Mouse (Mus musculus): ENCODE measurements around the gene Defa32. TPM values are rescaled to one million over a fixed set of nuclear protein-coding genes. Genes with fewer than 3 reads are reported as not detected.

The Defa32 gene
- not detected in 2 replicates for polyA plus RNA-seq (2015; fragmentation: Nextera tagmentation; extraction: Ambion mirVana)

DNA sequence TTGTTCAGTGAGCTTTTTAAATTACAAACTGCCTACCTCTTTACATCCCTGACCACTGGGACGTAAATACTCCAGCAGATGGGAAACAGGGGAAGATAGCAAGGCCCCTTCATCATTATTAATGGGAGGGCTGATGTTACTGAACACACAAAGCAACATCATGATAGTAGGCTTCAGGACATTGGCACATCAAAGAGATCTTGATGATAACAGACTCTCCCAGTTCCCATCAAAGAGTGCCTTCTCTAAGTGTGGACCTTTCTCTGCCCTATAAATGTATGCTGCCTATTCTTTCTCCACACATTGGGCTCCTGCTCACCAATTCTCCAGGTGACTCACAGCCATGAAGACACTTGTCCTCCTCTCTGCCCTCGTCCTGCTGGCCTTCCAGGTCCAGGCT lies at the start of gene Defa32:
TSS of gene Defa32 (plus strand) at position 301 of the 400 bp plus-strand sequence.

DNA sequence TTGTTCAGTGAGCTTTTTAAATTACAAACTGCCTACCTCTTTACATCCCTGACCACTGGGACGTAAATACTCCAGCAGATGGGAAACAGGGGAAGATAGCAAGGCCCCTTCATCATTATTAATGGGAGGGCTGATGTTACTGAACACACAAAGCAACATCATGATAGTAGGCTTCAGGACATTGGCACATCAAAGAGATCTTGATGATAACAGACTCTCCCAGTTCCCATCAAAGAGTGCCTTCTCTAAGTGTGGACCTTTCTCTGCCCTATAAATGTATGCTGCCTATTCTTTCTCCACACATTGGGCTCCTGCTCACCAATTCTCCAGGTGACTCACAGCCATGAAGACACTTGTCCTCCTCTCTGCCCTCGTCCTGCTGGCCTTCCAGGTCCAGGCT lies 19.9 kb upstream of the Defa32 start, which contains the start of gene Defa20:
TSS of gene Defa20 (plus strand) at position 301 of the 400 bp plus-strand sequence.

DNA sequence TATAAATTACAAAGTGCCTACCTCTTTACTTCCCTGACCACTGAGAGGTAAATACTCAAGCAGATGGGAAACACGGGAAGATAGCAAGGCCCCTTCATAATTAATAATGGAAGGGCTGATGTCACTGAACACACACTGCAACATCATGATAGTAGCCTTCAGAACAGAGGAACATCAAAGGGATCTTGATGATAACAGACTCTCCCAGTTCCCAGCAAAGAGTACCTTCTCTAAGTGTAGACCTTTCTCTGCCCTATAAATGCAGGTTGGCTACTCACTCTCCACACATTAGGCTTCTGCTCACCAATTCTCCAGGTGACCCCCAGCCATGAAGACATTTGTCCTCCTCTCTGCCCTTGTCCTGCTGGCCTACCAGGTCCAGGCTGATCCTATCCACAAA lies 36.3 kb downstream of the Defa32 start, which contains the start of gene Defa37:
TSS of gene Defa37 (plus strand) at position 301 of the 400 bp plus-strand sequence.

Other genes starting within 250 kb of the Defa32 start
- not detected in 2 replicates for gene Defa27, start 213.5 kb upstream of the Defa32 start, polyA plus RNA-seq (2015; fragmentation: Nextera tagmentation; extraction: Ambion mirVana)
- gene Defa29, start 202.0 kb upstream of the Defa32 start, polyA plus RNA-seq (2015; fragmentation: Nextera tagmentation; extraction: Ambion mirVana), result not detected in 2 replicates
- gene Defa2, start 150.5 kb upstream of the Defa32 start, polyA plus RNA-seq (2015; fragmentation: Nextera tagmentation; extraction: Ambion mirVana), result not detected in 2 replicates
- not detected in 2 replicates for gene Defa33, start 137.2 kb upstream of the Defa32 start, polyA plus RNA-seq (2015; fragmentation: Nextera tagmentation; extraction: Ambion mirVana)
- not detected in 2 replicates for gene Defa36, start 101.6 kb upstream of the Defa32 start, polyA plus RNA-seq (2015; fragmentation: Nextera tagmentation; extraction: Ambion mirVana)
- gene Gm7849, start 72.5 kb upstream of the Defa32 start, polyA plus RNA-seq (2015; fragmentation: Nextera tagmentation; extraction: Ambion mirVana), result not detected in 2 replicates
- gene Defa20, start 19.8 kb upstream of the Defa32 start, polyA plus RNA-seq (2015; fragmentation: Nextera tagmentation; extraction: Ambion mirVana), result not detected in 2 replicates
- not detected in 2 replicates for gene Defa37, start 36.4 kb downstream of the Defa32 start, polyA plus RNA-seq (2015; fragmentation: Nextera tagmentation; extraction: Ambion mirVana)
- not detected in 2 replicates for gene Defa28, start 54.0 kb downstream of the Defa32 start, polyA plus RNA-seq (2015; fragmentation: Nextera tagmentation; extraction: Ambion mirVana)
- gene Gm7861, start 65.5 kb downstream of the Defa32 start, polyA plus RNA-seq (2015; fragmentation: Nextera tagmentation; extraction: Ambion mirVana), result not detected in 2 replicates
- gene Defa26, start 89.2 kb downstream of the Defa32 start, polyA plus RNA-seq (2015; fragmentation: Nextera tagmentation; extraction: Ambion mirVana), result not detected in 2 replicates
- not detected in 2 replicates for gene Defa17, start 126.7 kb downstream of the Defa32 start, polyA plus RNA-seq (2015; fragmentation: Nextera tagmentation; extraction: Ambion mirVana)
- gene Defa34, start 136.8 kb downstream of the Defa32 start, polyA plus RNA-seq (2015; fragmentation: Nextera tagmentation; extraction: Ambion mirVana), result not detected in 2 replicates
- gene AY761184, start 174.6 kb downstream of the Defa32 start, polyA plus RNA-seq (2015; fragmentation: Nextera tagmentation; extraction: Ambion mirVana), result not detected in 2 replicates
- gene Defa24, start 205.5 kb downstream of the Defa32 start, polyA plus RNA-seq (2015; fragmentation: Nextera tagmentation; extraction: Ambion mirVana), result not detected in 2 replicates